Mouse (Mus musculus): ENCODE measurements around the gene Smim4.

The Smim4 gene

GRCm38 (mm10) chr14:31138219-31138896 is 9.6 kb upstream of the Smim4 start:
- peak; percentile 57 for DNase-seq

GRCm38 (mm10) chr14:31137791-31138190 is 9.0 kb upstream of the Smim4 start:
- no peak for DNase-seq

GRCm38 (mm10) chr14:31137281-31137595 is 8.5 kb upstream of the Smim4 start:
- DNase-seq = no peak

- no peak for DNase-seq
Observed at GRCm38 (mm10) chr14:31136411-31137280, 7.9 kb upstream of the Smim4 start.

GRCm38 (mm10) chr14:31135495-31136410 is 7.0 kb upstream of the Smim4 start:
- DNase-seq = no peak

GRCm38 (mm10) chr14:31134015-31135000 is 5.6 kb upstream of the Smim4 start:
- no peak for DNase-seq

- DNase-seq = no peak
Observed at GRCm38 (mm10) chr14:31133023-31133665, 4.4 kb upstream of the Smim4 start.

GRCm38 (mm10) chr14:31132491-31132975 is 3.8 kb upstream of the Smim4 start:
- peak; percentile 8 for DNase-seq

GRCm38 (mm10) chr14:31132031-31132430 is 3.3 kb upstream of the Smim4 start:
- no peak for DNase-seq

- DNase-seq = peak; percentile 30
Observed at GRCm38 (mm10) chr14:31131272-31131821, 2.6 kb upstream of the Smim4 start.

- no peak for DNase-seq
Observed at GRCm38 (mm10) chr14:31130236-31131220, 1.8 kb upstream of the Smim4 start, which contains the start of gene Nt5dc2. Gene Nt5dc2 (plus strand): TSS chr14:31131053.

- DNase-seq = peak; percentile 65
Observed at GRCm38 (mm10) chr14:31129326-31130235, 825 bp upstream of the Smim4 start.

- no peak for DNase-seq
Observed at GRCm38 (mm10) chr14:31128101-31128825, 493 bp downstream of the Smim4 start.

GRCm38 (mm10) chr14:31126826-31127225 is 1.9 kb downstream of the Smim4 start:
- no peak for DNase-seq

- no peak for DNase-seq
Observed at GRCm38 (mm10) chr14:31125106-31126075, 3.4 kb downstream of the Smim4 start.

GRCm38 (mm10) chr14:31115522-31115921 is 13.2 kb downstream of the Smim4 start:
- DNase-seq = no peak
